Mouse (Mus musculus) cerebellum, adult 2 months (tissue): ENCODE measurements at regions not wholly inside any gene's neighbourhood (a gene's known extent, or its start where the extent isn't known, plus 50 kb on each side); places are given as distances from the start of the nearest gene placed in this dataset.
A peak's percentile ranks its signal among the peaks of the same experiment; 100 is the strongest.

Experiments used
- CTCF ChIP-seq: fragments of 200-500 bp; IDR thresholded peaks from 2 replicates; pipeline ENCODE4 v1.5.1; 2011; ENCODE audit warnings: low read depth, mild to moderate bottlenecking, control low read depth, low read length, moderate library complexity, borderline replicate concordance; ENCODE audit not compliant: insufficient read depth
- POLR2A ChIP-seq: fragments of 200-500 bp; IDR thresholded peaks from 2 replicates; pipeline ENCODE4 v1.6.1; 2011; ENCODE audit warnings: low read length, control low read depth, borderline replicate concordance; ENCODE audit not compliant: insufficient read depth

DNA sequence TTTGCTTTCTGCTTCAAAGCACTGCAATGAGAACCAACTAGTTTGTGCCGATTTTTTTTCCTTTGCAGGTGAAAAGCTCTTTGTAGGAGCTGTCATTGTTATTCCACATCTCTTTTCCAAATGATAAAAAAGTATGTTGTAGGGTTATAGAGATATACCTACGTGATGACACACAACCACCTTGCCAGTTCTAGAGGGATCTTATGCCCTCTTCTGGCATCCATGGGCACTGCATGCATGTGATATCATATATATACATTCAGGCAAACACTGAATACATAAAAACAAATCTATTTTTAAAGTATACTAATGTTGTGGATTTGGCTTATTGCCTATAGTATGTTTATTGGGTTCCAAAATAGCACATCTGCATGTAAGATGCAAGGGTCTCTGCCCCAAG lies 89.5 kb upstream of the Smad1 start:
- TF ChIP-seq POLR2A (no peak), CTCF (peak; percentile 11; the same call in 1 of the 2 replicates)
